Mouse (Mus musculus) E14TG2a.4 (cell line): ENCODE results near the gene Rere.
A peak's percentile ranks its signal among the peaks of the same experiment; 100 is the strongest.

ENCODE experiments used
- H3K27me3 ChIP-seq: 2 replicates; pipeline ENCODE4 v1.6.1; 2014; ENCODE audit warnings: low read length, control low read depth; ENCODE audit not compliant: insufficient read depth
- H3K36me3 ChIP-seq: 2 replicates; pipeline ENCODE4 v1.6.1; 2014; ENCODE audit warnings: low read length, control low read depth; ENCODE audit not compliant: insufficient read depth
- H3K4me1 ChIP-seq: replicated peaks from 2 replicates; pipeline ENCODE4 v1.6.1; 2014; ENCODE audit warnings: low read depth, low read length, control low read depth
- H3K4me3 ChIP-seq: replicated peaks from 2 replicates; pipeline ENCODE4 v1.5.1; 2014; ENCODE audit warnings: mild to moderate bottlenecking, low read length
- H3K9me3 ChIP-seq: 2 replicates; pipeline ENCODE4 v1.6.1; 2014; ENCODE audit warnings: low read length, control low read depth
- CTCF ChIP-seq: conservative IDR thresholded peaks from 2 replicates; pipeline ENCODE4 v1.5.1; 2014; ENCODE audit warnings: low read length
- NANOG ChIP-seq: IDR thresholded peaks from 2 replicates; pipeline ENCODE4 v1.6.1; 2014; ENCODE audit warnings: borderline replicate concordance, low read length, mixed read lengths
- POU5F1 ChIP-seq: IDR thresholded peaks from 2 replicates; pipeline ENCODE4 v1.6.1; 2014; ENCODE audit warnings: low read length, borderline replicate concordance

Rere gene

DNA sequence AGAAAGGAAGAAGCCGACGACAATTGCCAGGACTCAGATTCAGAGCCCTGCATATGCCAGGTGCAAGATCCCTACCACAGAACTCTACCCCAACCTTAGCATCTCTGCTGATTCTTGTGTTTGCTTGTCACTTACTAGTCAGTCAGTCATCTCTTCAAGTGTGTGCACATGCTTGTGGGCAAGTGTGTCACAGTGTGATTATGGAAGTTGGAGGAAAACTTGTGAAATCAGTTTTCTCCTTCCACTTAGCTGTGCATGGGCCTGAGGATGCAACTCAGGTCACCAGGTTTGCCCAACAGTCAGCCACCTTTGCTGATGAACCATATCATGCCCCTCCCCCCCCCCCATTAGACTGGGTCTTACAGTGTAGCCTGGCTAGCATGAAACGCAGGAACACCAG lies 103.5 kb downstream of the Rere start:
- TF ChIP-seq NANOG (no peak), POU5F1 (no peak), CTCF (no peak)
- H3K36me3 ChIP-seq = peaks cover 20% of the 10 kb centered on the region; the same call in 1 of the 2 replicates
- H3K4me1 ChIP-seq = peaks cover 28% of the 10 kb centered on the region

DNA sequence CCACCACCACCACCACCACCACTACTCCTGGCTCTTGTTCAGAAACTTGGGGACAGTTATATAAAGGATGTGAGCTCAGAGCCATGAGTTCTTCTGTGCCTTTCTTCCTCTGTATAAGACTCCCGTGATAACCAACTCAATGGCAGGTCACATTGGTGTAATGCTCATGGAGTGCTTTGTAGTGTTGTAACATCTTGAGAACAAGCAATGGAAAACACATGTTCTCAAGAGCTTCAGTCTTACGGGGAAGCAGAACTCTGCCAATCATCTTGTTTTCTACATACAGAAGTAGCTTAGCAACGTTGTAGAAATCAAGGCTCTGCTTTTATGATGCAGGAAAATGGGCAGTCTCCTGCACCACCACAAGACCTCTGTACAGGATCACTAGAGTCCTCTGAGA lies 107.1 kb downstream of the Rere start:
- H3K36me3 ChIP-seq = peaks cover 15% of the 10 kb centered on the region; the same call in 1 of the 2 replicates
- TF ChIP-seq CTCF (no peak), NANOG (no peak), POU5F1 (no peak)

More for the DNA sequence above, 103.5 kb downstream of the Rere start:
- Histone ChIP-seq H3K27me3 (no peaks in the 10 kb centered on the region), H3K4me3 (no peak overlapping the region), H3K9me3 (no peaks in the 10 kb centered on the region)

DNA sequence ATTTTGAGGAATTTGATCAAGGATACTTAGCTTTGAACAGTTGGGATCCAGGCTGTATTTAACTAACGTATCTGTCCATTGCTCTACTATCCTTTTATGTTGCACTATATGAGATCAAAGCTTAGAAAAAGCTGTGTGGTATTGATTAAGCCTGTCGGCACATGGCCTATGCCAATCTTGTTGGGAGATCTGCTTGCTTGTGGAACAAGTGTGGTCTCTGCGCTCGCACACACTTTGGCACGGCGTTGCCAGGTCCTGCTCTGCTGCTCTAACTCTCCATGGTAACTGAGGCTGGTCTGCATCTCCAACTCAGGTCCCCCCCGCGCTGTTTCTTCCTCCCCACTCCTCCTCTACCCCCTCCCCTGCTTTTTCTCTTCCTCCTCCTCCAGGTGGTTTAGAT lies 112.2 kb downstream of the Rere start:
- Histone ChIP-seq H3K9me3 (no peaks in the 10 kb centered on the region), H3K36me3 (peaks cover 13% of the 10 kb centered on the region; the same call in 1 of the 2 replicates), H3K4me3 (no peak overlapping the region), H3K4me1 (peaks cover 43% of the 10 kb centered on the region), H3K27me3 (no peaks in the 10 kb centered on the region)
- TF ChIP-seq POU5F1 (no peak), CTCF (no peak), NANOG (no peak)

More for the DNA sequence above, 107.1 kb downstream of the Rere start:
- H3K27me3 ChIP-seq = no peaks in the 10 kb centered on the region
- H3K4me1 ChIP-seq = peaks cover 12% of the 10 kb centered on the region; the same call in 1 of the 2 replicates
- no peaks in the 10 kb centered on the region for H3K9me3 ChIP-seq
- no peak overlapping the region for H3K4me3 ChIP-seq

DNA sequence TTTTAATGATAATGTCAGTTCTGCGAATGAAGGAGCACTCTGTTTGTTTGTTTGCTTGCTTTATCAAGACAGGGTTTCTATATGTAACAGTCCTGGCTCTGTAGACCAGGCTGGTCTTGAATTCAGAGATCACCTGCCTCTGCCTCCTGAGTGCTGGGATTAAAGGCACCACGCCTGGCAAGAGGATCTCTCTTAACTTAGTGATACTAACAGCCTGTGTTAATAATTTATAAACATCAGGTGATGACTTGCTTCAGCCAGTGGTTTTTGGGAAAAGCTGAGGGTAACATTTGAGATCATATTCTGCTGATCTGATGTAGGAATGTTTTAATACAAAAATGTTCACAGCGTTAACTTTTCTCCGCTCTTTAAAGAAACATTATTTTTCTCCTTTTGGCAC lies 112.6 kb downstream of the Rere start:
- peaks cover 45% of the 10 kb centered on the region for H3K4me1 ChIP-seq
- H3K27me3 ChIP-seq = no peaks in the 10 kb centered on the region
- H3K36me3 ChIP-seq = peaks cover 9% of the 10 kb centered on the region; the same call in 1 of the 2 replicates
- H3K4me3 ChIP-seq = no peak overlapping the region
- H3K9me3 ChIP-seq = no peaks in the 10 kb centered on the region
- TF ChIP-seq POU5F1 (no peak), NANOG (no peak), CTCF (no peak)

DNA sequence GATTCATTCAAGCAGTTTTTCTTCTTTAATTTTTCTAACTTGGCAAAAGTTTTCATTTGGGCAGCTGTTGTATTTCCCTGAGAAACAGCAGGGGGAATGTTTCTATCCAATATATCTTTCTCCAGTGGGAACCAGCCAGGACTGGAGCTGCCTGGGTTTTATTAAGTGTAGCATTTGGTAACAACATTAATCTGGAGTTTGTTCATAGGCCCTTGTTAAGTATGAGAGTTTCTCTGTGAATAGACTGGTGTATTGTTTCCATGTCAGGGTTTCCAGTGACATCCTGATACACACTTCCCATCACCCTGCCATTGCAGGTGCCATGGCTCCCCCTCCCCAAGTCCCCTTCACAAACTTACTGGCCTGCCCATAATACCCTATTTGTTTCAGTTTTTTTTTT lies 114.9 kb downstream of the Rere start:
- Histone ChIP-seq H3K9me3 (no peaks in the 10 kb centered on the region), H3K36me3 (no peaks in the 10 kb centered on the region), H3K4me3 (no peak overlapping the region), H3K27me3 (no peaks in the 10 kb centered on the region), H3K4me1 (peaks cover 38% of the 10 kb centered on the region)
- no peak for TF ChIP-seq NANOG
- no peak for TF ChIP-seq POU5F1
- no peak for TF ChIP-seq CTCF

DNA sequence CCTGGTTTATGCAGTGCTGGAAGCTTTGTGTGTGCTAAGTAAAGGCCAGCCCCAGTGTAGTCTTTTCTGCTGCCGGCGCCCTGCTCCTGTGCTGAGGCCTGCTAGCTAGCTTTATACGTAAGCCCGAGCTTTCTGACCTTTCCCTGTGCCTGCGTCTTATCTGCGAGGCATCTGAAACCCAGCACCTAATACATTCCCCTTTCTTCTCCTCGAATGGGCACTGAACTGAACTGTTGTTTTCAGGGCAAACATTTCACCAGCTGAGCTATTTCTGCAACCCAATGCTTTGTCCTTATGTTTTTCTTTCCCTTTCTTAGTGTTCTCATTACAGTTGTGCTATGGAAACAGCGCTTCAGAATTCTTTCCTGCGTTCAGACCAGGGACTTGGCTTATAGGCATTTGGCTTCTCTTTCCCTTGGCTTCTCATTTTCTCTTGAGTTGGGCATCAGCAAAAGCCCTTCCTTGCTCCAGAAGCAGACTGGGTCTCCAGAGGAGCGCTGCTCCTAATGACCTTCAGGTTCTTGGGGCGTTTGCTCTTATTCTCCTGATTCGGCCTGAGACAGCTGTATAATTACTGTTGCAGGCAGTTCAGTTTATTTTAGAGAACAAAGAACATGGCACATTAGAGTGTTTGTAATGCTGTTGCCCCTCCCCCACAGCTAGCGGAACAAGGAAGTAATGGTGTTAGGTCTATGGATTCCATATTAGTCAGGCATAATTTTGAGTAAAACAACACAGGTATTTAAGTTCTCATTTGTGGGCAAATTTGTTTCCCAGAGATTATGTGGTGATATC lies 115.6 kb downstream of the Rere start:
- Histone ChIP-seq H3K36me3 (no peaks in the 10 kb centered on the region), H3K27me3 (no peaks in the 10 kb centered on the region), H3K4me1 (peaks cover 43% of the 10 kb centered on the region), H3K9me3 (no peaks in the 10 kb centered on the region), H3K4me3 (no peak overlapping the region)
- TF ChIP-seq NANOG (no peak), POU5F1 (0 out of 2 replicates have a peak, but pooled peaks have one; percentile 4), CTCF (no peak)

DNA sequence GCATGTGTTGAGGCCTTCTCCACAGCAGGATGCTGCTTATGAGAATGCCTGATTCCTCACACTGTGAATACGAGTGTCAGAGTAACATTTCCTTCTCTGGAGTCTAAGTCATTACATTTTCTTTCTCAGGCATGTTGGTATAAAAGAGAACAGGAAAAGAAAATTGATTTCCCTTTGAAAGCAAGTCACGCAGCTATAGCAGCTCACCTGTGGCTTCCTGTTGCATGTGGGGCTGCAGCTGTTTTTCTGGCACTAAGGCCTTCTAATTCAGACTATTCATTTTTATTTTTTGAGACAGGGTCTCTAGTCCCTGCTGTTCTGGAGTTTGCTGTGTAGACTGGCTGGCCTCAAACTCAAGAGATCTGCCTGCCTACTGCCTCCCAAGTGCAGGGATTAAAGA lies 117.6 kb downstream of the Rere start:
- Histone ChIP-seq H3K9me3 (no peaks in the 10 kb centered on the region), H3K27me3 (no peaks in the 10 kb centered on the region), H3K4me1 (peaks cover 58% of the 10 kb centered on the region), H3K36me3 (no peaks in the 10 kb centered on the region), H3K4me3 (no peak overlapping the region)
- TF ChIP-seq NANOG = no peak
- TF ChIP-seq CTCF = no peak
- no peak for TF ChIP-seq POU5F1

DNA sequence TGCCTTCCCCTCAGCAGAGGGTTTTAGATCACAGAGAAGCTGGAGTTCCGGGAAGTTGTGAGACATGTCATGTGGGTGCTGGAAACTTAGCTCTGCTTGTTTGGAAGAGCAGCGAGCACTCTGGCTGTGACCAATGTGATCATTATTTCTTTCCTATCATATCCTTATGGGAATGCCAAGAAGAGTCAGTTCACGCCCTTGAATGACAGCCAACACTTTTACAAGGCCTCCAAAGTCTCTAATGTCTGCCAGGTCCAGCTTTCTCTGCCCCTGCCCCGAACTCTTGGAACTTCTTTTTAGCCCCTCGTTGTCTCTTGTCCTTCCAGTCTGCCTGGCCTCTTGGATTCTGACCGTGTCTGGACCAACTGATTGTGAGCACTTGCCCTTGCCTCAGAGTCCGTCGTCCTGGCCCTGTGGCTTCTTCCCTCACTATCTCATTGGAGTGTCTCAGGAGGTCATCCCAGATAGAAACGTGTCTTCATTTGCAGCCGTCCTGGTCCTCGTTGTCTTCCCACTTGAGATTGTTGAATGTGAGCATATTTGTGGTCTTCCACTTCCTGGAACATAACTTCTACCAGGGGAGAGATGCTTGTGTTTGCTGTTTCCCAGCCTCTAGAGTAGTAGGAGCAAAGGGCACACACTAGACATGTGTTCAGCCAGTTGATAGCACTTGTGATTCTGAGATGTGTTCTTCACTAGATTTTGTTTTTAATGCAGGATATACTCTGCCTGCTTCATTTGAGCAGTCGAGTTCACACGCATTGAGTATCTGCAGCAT lies 120.6 kb downstream of the Rere start:
- Histone ChIP-seq H3K27me3 (no peaks in the 10 kb centered on the region), H3K4me1 (peaks cover 71% of the 10 kb centered on the region), H3K9me3 (no peaks in the 10 kb centered on the region), H3K36me3 (peaks cover 6% of the 10 kb centered on the region; the same call in 1 of the 2 replicates), H3K4me3 (no peak overlapping the region)
- TF ChIP-seq POU5F1 (no peak), NANOG (no peak), CTCF (no peak)

DNA sequence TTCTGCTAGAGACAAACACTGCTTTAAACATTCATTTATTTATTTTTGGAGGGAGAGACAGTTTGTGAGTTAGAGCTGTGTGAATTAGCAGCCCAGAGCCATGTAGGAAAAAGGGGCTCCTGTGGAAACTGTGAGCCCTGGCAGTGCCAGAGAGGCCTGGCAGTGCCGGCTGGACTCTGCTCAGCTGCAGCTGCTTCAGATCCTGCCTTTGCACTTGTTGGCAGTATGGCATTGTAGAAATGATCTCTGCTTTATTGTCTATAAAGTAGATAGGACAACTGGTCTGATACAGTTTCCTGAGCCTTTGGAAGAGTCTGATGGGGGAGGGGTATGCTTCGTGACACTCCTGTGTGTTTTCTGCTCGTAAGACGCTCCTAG lies 121.2 kb downstream of the Rere start:
- peaks cover 66% of the 10 kb centered on the region for H3K4me1 ChIP-seq
- TF ChIP-seq CTCF = no peak
- TF ChIP-seq POU5F1 = no peak
- no peak for TF ChIP-seq NANOG

More for the DNA sequence above, 121.2 kb downstream of the Rere start:
- H3K36me3 ChIP-seq = peaks cover 12% of the 10 kb centered on the region
- no peaks in the 10 kb centered on the region for H3K27me3 ChIP-seq
- H3K9me3 ChIP-seq = no peaks in the 10 kb centered on the region
- no peak overlapping the region for H3K4me3 ChIP-seq
